In genomic region chr8:126852184-126852583, GRCm38 (mm10) we compare ENCODE assay signal across 8 mouse cellular contexts.
DNase-seq lines count a peak whose midpoint lies in the region; ATAC-seq lines count a peak whose summit lies in the region.

No protein-coding gene starts in this region.

- H3K4me1 ChIP-seq in neural tube, embryonic 11.5 days (ENCODE audit: control insufficient read depth, insufficient read depth, low read length), result 0 out of 2 replicates have a peak, but pooled peaks cover 4% of the 10 kb centered on the region
- peaks cover 54% of the 10 kb centered on the region for H3K4me1 ChIP-seq in embryonic facial prominence, embryonic 10.5 days

- H3K9ac ChIP-seq in neural tube, embryonic 11.5 days (ENCODE audit: low read length), result no peak overlapping the region

- H3K4me3 ChIP-seq in neural tube, embryonic 11.5 days (ENCODE audit: low read depth, low read length), result no peak overlapping the region
- H3K4me3 ChIP-seq in embryonic facial prominence, embryonic 10.5 days, result no peak overlapping the region

- 71% methylated on average over 5 of the region's 5 CpGs for WGBS in neural tube, embryonic 11.5 days
- WGBS in embryonic facial prominence, embryonic 10.5 days, result 57% methylated on average over 5 of the region's 5 CpGs

- no peak for ATAC-seq in neural tube, embryonic 11.5 days (ENCODE audit: insufficient read depth, low FRiP score, low TSS enrichment)

- H3K27me3 ChIP-seq in neural tube, embryonic 11.5 days (ENCODE audit: control insufficient read depth, insufficient read depth, low read length), result no peaks in the 10 kb centered on the region
- no peaks in the 10 kb centered on the region for H3K27me3 ChIP-seq in embryonic facial prominence, embryonic 10.5 days (replicated peaks; ENCODE audit: low read depth, poor library complexity, severe bottlenecking)

- no peak for DNase-seq in neural tube, embryonic 11.5 days (ENCODE audit: low spot score)
- no peak for DNase-seq in neural tube, embryonic 10.5 days (ENCODE audit: extremely low spot score, low spot score)
- no peak for DNase-seq in embryonic facial prominence, embryonic 10.5 days (ENCODE audit: low spot score)
- peak; percentile 46 for DNase-seq in kidney, postnatal 10 days
- DNase-seq in naive thymus-derived CD4-positive, alpha-beta T cell, adult 2 months (ENCODE audit: low read depth), result peak; percentile 67
- no peak for DNase-seq in testis, postnatal 14 days (ENCODE audit: low spot score)
- DNase-seq in right cerebral cortex, postnatal 36 days (ENCODE audit: low spot score in 2 of 2), result no peak
- DNase-seq in cerebellum, adult 9-10 months, result no peak

- no peaks in the 10 kb centered on the region for H3K36me3 ChIP-seq in neural tube, embryonic 11.5 days (ENCODE audit: control insufficient read depth, insufficient read depth, low read length)
- H3K36me3 ChIP-seq in embryonic facial prominence, embryonic 10.5 days (replicated peaks), result no peaks in the 10 kb centered on the region

- H3K27ac ChIP-seq in neural tube, embryonic 11.5 days (ENCODE audit: low read depth, low read length), result 0 out of 2 replicates have a peak overlapping the region, but pooled peaks have one; percentile 20
- peak overlapping the region; percentile 71 for H3K27ac ChIP-seq in embryonic facial prominence, embryonic 10.5 days (replicated peaks)

- H3K9me3 ChIP-seq in neural tube, embryonic 11.5 days (ENCODE audit: control insufficient read depth, low read length), result no peaks in the 10 kb centered on the region
- no peaks in the 10 kb centered on the region for H3K9me3 ChIP-seq in embryonic facial prominence, embryonic 10.5 days

- no peak overlapping the region for H3K4me2 ChIP-seq in neural tube, embryonic 11.5 days (ENCODE audit: low read depth)

Comparison
In these comparisons a context has a peak if more than half of its experiments do, and no peak if none do; other contexts are left out.
1. DNase-seq: peak in kidney, postnatal 10 days (single experiment) and naive thymus-derived CD4-positive, alpha-beta T cell, adult 2 months (single experiment); none in neural tube, embryonic 11.5 days (single experiment), neural tube, embryonic 10.5 days (single experiment), embryonic facial prominence, embryonic 10.5 days (single experiment), testis, postnatal 14 days (single experiment), right cerebral cortex, postnatal 36 days (0 of 2) and cerebellum, adult 9-10 months (single experiment).